Mouse (Mus musculus): Measurements from ENCODE around the gene Myocd.

DNA sequence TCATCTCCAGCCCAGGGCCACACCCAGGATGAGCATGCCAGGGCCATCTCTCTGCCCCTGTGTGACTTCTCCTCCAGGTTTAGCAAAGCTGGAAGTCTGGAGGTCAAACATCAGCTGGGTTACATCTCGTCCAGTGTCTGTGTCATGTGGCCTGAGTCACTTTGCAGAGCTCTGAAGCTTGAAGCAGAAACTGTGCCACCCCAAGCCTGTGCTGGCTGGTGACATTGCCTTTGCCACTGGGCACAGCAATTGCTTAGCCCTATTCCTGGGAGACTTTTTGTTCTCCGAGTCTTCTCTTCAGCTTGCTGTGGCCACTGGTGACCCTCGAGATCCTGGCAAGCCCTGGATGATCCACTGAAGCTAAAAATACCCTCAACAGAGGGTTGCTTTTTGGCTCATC, 26.2 kb downstream of the Myocd start:
- no peak for TF ChIP-seq POLR2A (IDR thresholded peaks at IDR 0.05; ENCODE audit: control insufficient read depth, extremely low read depth, insufficient read depth, low read length, poor library complexity)
- TF ChIP-seq CTCF (IDR thresholded peaks at IDR 0.05; ENCODE audit: borderline replicate concordance, control insufficient read depth, extremely low read depth, insufficient read depth, low read length, poor library complexity), result no peak
